Mouse (Mus musculus) midbrain, postnatal 0 days (tissue): ENCODE results near the gene Ptprh. TPM values are rescaled to one million over a fixed set of nuclear protein-coding genes. Genes with fewer than 3 reads are reported as not detected.

ENCODE experiments used
- ATAC-seq: fragments of 200-750 bp; cut with Nextera tagmentation; 2 replicates; pipeline ENCODE4 v1.8.0; 2017; ENCODE audit warnings: moderate number of reproducible peaks, mild to moderate bottlenecking, moderate TSS enrichment, moderate library complexity; ENCODE audit not compliant: low FRiP score
- DNase-seq: peaks from one replicate; pipeline ENCODE4 v3.0.0-alpha.2; 2015; ENCODE audit warnings: low spot score
- H3K27ac ChIP-seq: fragments of 300-500 bp; sonication (generic); 2 replicates; pipeline ENCODE4 v1.5.1; 2014; ENCODE audit warnings: low read depth, mild to moderate bottlenecking, low read length, mixed read lengths
- H3K27me3 ChIP-seq: fragments of 300-500 bp; sonication (generic); 2 replicates; pipeline ENCODE4 v1.6.1; 2014; ENCODE audit warnings: low read length, control low read depth, mixed read lengths; ENCODE audit not compliant: insufficient read depth
- H3K36me3 ChIP-seq: fragments of 300-500 bp; sonication (generic); 2 replicates; pipeline ENCODE4 v1.6.1; 2014; ENCODE audit warnings: low read length, control low read depth, mixed read lengths; ENCODE audit not compliant: insufficient read depth
- H3K4me1 ChIP-seq: fragments of 300-500 bp; sonication (generic); 2 replicates; pipeline ENCODE4 v1.6.1; 2014; ENCODE audit warnings: mild to moderate bottlenecking, control low read depth, antibody characterized with exemption, low read length, mixed read lengths; ENCODE audit not compliant: insufficient read depth
- H3K4me2 ChIP-seq: fragments of 300-500 bp; sonication (generic); 2 replicates; pipeline ENCODE4 v1.6.1; 2014; ENCODE audit warnings: low read depth, mild to moderate bottlenecking, low read length, mixed read lengths; ENCODE audit not compliant: poor library complexity, severe bottlenecking
- H3K4me3 ChIP-seq: fragments of 300-500 bp; sonication (generic); 2 replicates; pipeline ENCODE4 v1.5.1; 2014; ENCODE audit warnings: low read depth, mild to moderate bottlenecking, low read length, moderate library complexity
- H3K9ac ChIP-seq: fragments of 300-500 bp; sonication (generic); replicated peaks from 2 replicates; pipeline ENCODE4 v1.6.1; 2014; ENCODE audit warnings: mild to moderate bottlenecking, low read length, moderate library complexity, mixed read lengths; ENCODE audit not compliant: poor library complexity, severe bottlenecking
- H3K9me3 ChIP-seq: fragments of 300-500 bp; sonication (generic); 2 replicates; pipeline ENCODE4 v1.6.1; 2016; ENCODE audit warnings: low read length, control low read depth
- CTCF ChIP-seq: IDR thresholded peaks from 2 replicates; pipeline ENCODE4 v1.5.1; 2016; ENCODE audit warnings: antibody characterized with exemption, mild to moderate bottlenecking
- WGBS: fragments of 180-500 bp; shearing (Covaris S2); extraction: QIAGEN DNeasy Blood & Tissue Kit; methylation state at CpG from one replicate; pipeline ENCODE4 v1.1.7; 2014; 5-methylcytosine and 5-hydroxymethylcytosine counted together
- polyA plus RNA-seq: library from polyadenylated mRNA; unstranded; fragments of >200 nt; fragmentation: Nextera tagmentation; extraction: Ambion mirVana; gene quantifications from 2 replicates; pipeline ENCODE4 v1.2.1, GENCODE M21; 2015
- total RNA-seq: library from RNA; depleted of rRNA; stranded (reverse); fragments of >200 nt; gene quantifications from 2 replicates; pipeline ENCODE4 v1.2.3, GENCODE M21; 2014

Gene Ptprh
- total and polyA plus RNA-seq, 2 experiments from 2014 or later: 1.3 to 2.4 TPM

GRCm38 (mm10) chr7:4646806-4647205 lies 43.0 kb upstream of the Ptprh start:
- H3K27ac ChIP-seq: no peak overlapping the region
- no peaks in the 10 kb centered on the region for H3K4me1 ChIP-seq
- no peak for ATAC-seq
- no peak for TF ChIP-seq CTCF
- H3K36me3 ChIP-seq: peaks cover 36% of the 10 kb centered on the region
- no peak overlapping the region for H3K4me2 ChIP-seq
- no peak for DNase-seq
- no peak overlapping the region for H3K9ac ChIP-seq
- no peak overlapping the region for H3K4me3 ChIP-seq
- no peaks in the 10 kb centered on the region for H3K27me3 ChIP-seq
- WGBS: 89% methylated on average over 3 of the region's 3 CpGs
- no peaks in the 10 kb centered on the region for H3K9me3 ChIP-seq

DNA sequence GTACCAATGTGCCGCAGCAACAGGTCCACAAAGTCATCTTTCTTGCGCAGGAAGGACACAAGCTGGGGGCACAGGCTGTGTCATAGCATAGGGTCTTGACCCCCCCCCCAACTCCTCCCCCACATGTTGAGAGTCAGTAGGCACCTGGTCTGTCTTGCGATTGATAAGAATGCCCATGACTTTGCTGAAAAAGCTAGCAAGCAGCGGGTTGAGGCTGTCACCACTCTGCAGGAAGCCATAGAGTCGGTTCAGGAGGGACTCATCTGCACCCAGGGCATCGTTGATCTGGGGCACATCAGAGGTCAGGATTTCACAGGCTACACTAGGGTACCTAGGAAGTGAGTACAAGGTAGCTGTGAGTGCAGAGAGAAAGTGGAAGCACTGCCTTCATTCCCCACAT lies 39.4 kb upstream of the Ptprh start:
- 94% methylated on average over 6 of the region's 6 CpGs for WGBS
- Histone ChIP-seq H3K4me2 (no peak overlapping the region), H3K9ac (no peak overlapping the region), H3K4me3 (no peak overlapping the region), H3K36me3 (peaks cover 57% of the 10 kb centered on the region), H3K27ac (no peak overlapping the region), H3K4me1 (no peaks in the 10 kb centered on the region), H3K27me3 (no peaks in the 10 kb centered on the region), H3K9me3 (no peaks in the 10 kb centered on the region)
- TF ChIP-seq CTCF: no peak
- no peak for ATAC-seq
- DNase-seq: no peak

GRCm38 (mm10) chr7:4641956-4642355 lies 38.1 kb upstream of the Ptprh start:
- no peak overlapping the region for H3K4me3 ChIP-seq
- no peaks in the 10 kb centered on the region for H3K27me3 ChIP-seq
- no peaks in the 10 kb centered on the region for H3K9me3 ChIP-seq
- H3K4me1 ChIP-seq: no peaks in the 10 kb centered on the region
- peaks cover 61% of the 10 kb centered on the region for H3K36me3 ChIP-seq
- 89% methylated on average over 7 of the region's 7 CpGs for WGBS
- DNase-seq (no peak), ATAC-seq (no peak)
- H3K27ac ChIP-seq: no peak overlapping the region
- no peak for TF ChIP-seq CTCF
- H3K9ac ChIP-seq: no peak overlapping the region
- H3K4me2 ChIP-seq: no peak overlapping the region

DNA sequence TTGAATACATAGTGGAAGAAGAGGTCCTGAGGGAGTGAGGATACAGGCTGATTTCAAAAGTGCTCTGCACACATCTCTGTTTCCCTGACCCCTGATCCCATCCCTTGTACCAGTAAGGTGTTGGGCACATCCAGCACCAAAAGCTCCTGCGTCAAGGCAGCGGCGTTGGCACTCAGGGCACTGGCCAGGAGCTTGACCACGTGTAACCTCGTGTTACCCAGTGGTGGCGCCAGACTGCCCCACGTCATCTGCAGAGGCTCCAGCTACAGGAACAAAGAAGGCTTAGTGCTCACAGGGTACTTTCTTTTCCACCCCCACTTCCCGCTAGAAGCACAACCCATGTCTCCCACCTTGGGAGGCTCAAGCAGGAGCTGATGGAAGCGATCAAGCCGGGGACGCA lies 37.3 kb upstream of the Ptprh start:
- Histone ChIP-seq H3K4me2 (no peak overlapping the region), H3K9me3 (no peaks in the 10 kb centered on the region), H3K4me1 (no peaks in the 10 kb centered on the region), H3K27ac (no peak overlapping the region), H3K27me3 (no peaks in the 10 kb centered on the region), H3K4me3 (no peak overlapping the region), H3K9ac (no peak overlapping the region), H3K36me3 (peaks cover 61% of the 10 kb centered on the region)
- WGBS: 82% methylated on average over 11 of the region's 11 CpGs
- ATAC-seq (no peak), DNase-seq (no peak)
- TF ChIP-seq CTCF: no peak; the same call in 1 of the 2 replicates

DNA sequence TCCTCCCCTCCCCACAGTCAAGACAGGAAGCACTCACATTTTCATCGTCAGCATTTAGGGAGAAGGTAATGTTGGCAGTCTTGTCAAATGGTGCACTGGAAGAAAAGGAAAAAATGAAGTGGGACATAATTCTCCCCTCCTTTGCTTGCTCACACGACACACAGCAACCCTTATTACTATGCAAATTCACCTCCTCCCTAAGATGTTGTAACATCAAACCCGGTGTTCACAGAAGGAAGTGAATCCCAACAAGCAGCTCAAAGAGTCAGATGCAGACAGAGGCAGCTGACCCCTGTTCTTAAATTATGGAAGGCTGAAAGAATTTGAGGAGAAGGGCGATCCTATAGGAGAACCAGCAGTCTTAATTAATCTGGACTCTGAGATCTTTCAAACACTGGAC lies 32.3 kb upstream of the Ptprh start:
- DNase-seq (no peak), ATAC-seq (no peak)
- H3K27me3 ChIP-seq: no peaks in the 10 kb centered on the region
- no peaks in the 10 kb centered on the region for H3K4me1 ChIP-seq
- no peak for TF ChIP-seq CTCF
- H3K9ac ChIP-seq: no peak overlapping the region
- no peaks in the 10 kb centered on the region for H3K9me3 ChIP-seq
- WGBS: 93% methylated on average over 4 of the region's 4 CpGs
- no peak overlapping the region for H3K27ac ChIP-seq
- H3K36me3 ChIP-seq: peaks cover 53% of the 10 kb centered on the region
- H3K4me2 ChIP-seq: no peak overlapping the region
- H3K4me3 ChIP-seq: no peak overlapping the region

DNA sequence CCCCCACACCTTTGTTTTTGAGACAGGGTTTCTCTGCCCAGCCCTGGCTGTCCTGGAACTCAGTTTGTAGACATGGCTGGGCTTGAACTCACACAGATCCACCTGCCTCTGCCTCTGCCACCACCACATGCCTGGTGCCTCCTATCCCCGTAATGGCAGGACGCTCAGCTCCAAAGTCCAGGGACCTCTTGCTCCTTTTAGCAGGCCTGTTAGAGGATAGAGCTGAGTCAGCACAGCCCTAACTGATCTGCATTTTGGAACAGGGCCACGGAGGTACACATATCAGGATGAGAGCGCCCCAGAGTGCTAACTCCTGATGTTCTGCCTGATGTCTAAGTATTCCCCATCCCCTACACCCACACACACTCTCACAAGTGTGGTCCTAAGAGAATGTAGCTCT lies 27.2 kb upstream of the Ptprh start, which contains the start of gene Tmem86b:
Tmem86b (minus strand) TSS at position 392 of the 400 bp plus-strand sequence.
- ATAC-seq (no peak), DNase-seq (no peak)
- WGBS: 97% methylated on average over 4 of the region's 4 CpGs
- no peak within 1 kb of the TSS for H3K27ac ChIP-seq
- H3K27me3 ChIP-seq: no peaks in the 10 kb centered on the region
- no peak for TF ChIP-seq CTCF
- no peak within 1 kb of the TSS for H3K9ac ChIP-seq
- peaks cover 44% of the 10 kb centered on the region for H3K36me3 ChIP-seq
- no peaks in the 10 kb centered on the region for H3K9me3 ChIP-seq
- H3K4me1 ChIP-seq: no peaks in the 10 kb centered on the region
- H3K4me2 ChIP-seq: no peak within 1 kb of the TSS
- H3K4me3 ChIP-seq: no peak within 1 kb of the TSS
